Mouse (Mus musculus) hindbrain, embryonic 14.5 days (tissue): Measurements from ENCODE around the gene Usp29. TPM values are rescaled to one million over a fixed set of nuclear protein-coding genes. Genes with fewer than 3 reads are reported as not detected.
"Not testable (repeated sequence)": the region's sequence is repeated elsewhere in the genome, so short reads cannot be mapped to it uniquely, and the experiment has no call there.

Source experiments
- ATAC-seq: fragments of 200-750 bp; cut with Nextera tagmentation; 2 replicates; pipeline ENCODE4 v1.8.0; 2017; ENCODE audit warnings: moderate number of reproducible peaks, mild to moderate bottlenecking, moderate TSS enrichment, moderate library complexity; ENCODE audit not compliant: low FRiP score
- DNase-seq: peaks from one replicate; pipeline ENCODE4 v3.0.0-alpha.2; 2015; ENCODE audit warnings: low spot score
- H3K27ac ChIP-seq: fragments of 300-500 bp; sonication (generic); 2 replicates; pipeline ENCODE4 v1.5.1; 2014; ENCODE audit warnings: mild to moderate bottlenecking, moderate library complexity
- H3K27me3 ChIP-seq: fragments of 300-500 bp; sonication (generic); 2 replicates; pipeline ENCODE4 v1.6.1; 2014; ENCODE audit warnings: mild to moderate bottlenecking, low read length, mixed read lengths; ENCODE audit not compliant: control insufficient read depth, insufficient read depth
- H3K36me3 ChIP-seq: fragments of 300-500 bp; sonication (generic); replicated peaks from 2 replicates; pipeline ENCODE4 v1.6.1; 2014; ENCODE audit not compliant: control insufficient read depth, insufficient read depth
- H3K4me1 ChIP-seq: fragments of 300-500 bp; sonication (generic); replicated peaks from 2 replicates; pipeline ENCODE4 v1.6.1; 2014; ENCODE audit warnings: antibody characterized with exemption, low read length, mixed read lengths; ENCODE audit not compliant: control insufficient read depth, insufficient read depth
- H3K4me2 ChIP-seq: fragments of 300-500 bp; sonication (generic); replicated peaks from 2 replicates; pipeline ENCODE4 v1.6.1; 2014; ENCODE audit warnings: mild to moderate bottlenecking, moderate library complexity
- H3K4me3 ChIP-seq: fragments of 300-500 bp; sonication (generic); replicated peaks from 2 replicates; pipeline ENCODE4 v1.5.1; 2014; ENCODE audit warnings: mild to moderate bottlenecking, low read length
- H3K9ac ChIP-seq: fragments of 300-500 bp; sonication (generic); 2 replicates; pipeline ENCODE4 v1.6.1; 2014
- H3K9me3 ChIP-seq: fragments of 300-500 bp; sonication (generic); 2 replicates; pipeline ENCODE4 v1.6.1; 2016; ENCODE audit warnings: low read length; ENCODE audit not compliant: control insufficient read depth
- WGBS: fragments of 180-500 bp; shearing (Covaris S2); extraction: QIAGEN DNeasy Blood & Tissue Kit; methylation state at CpG from one replicate; pipeline ENCODE4 v1.1.7; 2014; 5-methylcytosine and 5-hydroxymethylcytosine counted together
- polyA plus RNA-seq: library from polyadenylated mRNA; unstranded; fragments of >200 nt; fragmentation: Nextera tagmentation; extraction: Ambion mirVana; gene quantifications from 2 replicates; pipeline ENCODE4 v1.2.1, GENCODE M21; 2014

The Usp29 gene
- polyA plus RNA-seq, 1 experiment from 2014 or later: 29.4 TPM

GRCm38 (mm10) chr7:6891206-6891605, 160.8 kb downstream of the Usp29 start:
- Histone ChIP-seq H3K9me3 (no peaks in the 10 kb centered on the region), H3K4me1 (peaks cover 22% of the 10 kb centered on the region; the same call in 1 of the 2 replicates), H3K9ac (no peak overlapping the region), H3K36me3 (no peaks in the 10 kb centered on the region), H3K4me2 (no peak overlapping the region), H3K27ac (no peak overlapping the region), H3K4me3 (no peak overlapping the region), H3K27me3 (no peaks in the 10 kb centered on the region)
- peak; percentile 54; the same call in 1 of the 2 replicates for ATAC-seq
- 54% methylated on average over 3 of the region's 3 CpGs for WGBS
- peak; percentile 32 for DNase-seq

DNA sequence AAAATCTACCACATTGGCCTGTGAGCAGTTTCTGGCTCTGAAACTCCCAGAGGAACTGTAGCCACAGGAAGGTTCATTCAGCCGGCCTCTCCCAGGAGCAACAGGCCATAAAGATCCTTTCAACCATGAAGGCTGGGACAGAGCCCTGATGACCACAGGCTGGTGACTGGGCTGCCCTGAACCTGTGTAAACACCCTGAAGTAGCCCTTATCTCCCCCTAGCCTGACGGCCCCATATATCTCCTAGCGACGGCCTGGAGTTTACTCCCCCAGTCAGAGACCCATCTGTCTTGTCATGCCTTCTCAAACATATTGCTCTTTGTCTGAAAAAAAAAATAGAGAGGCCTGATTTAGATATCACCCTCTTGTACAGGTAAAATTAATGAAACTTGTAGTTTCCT, 166.6 kb downstream of the Usp29 start:
- H3K4me3 ChIP-seq, ATAC-seq, H3K27me3 ChIP-seq, H3K9ac ChIP-seq, H3K36me3 ChIP-seq, DNase-seq, H3K9me3 ChIP-seq, H3K4me2 ChIP-seq, H3K27ac ChIP-seq: not testable (repeated sequence)
- WGBS: 31% methylated on average over 4 of the region's 4 CpGs
- H3K4me1 ChIP-seq: peaks cover 12% of the 10 kb centered on the region; the same call in 1 of the 2 replicates

GRCm38 (mm10) chr7:6900672-6901071, 170.3 kb downstream of the Usp29 start:
- 95% methylated on average over 7 of the region's 7 CpGs for WGBS
- no peak overlapping the region for H3K9ac ChIP-seq
- DNase-seq: no peak
- H3K4me1 ChIP-seq: 0 out of 2 replicates have a peak, but pooled peaks cover 2% of the 10 kb centered on the region
- no peaks in the 10 kb centered on the region for H3K27me3 ChIP-seq
- no peaks in the 10 kb centered on the region for H3K9me3 ChIP-seq
- H3K36me3 ChIP-seq: no peaks in the 10 kb centered on the region
- H3K27ac ChIP-seq: no peak overlapping the region
- H3K4me2 ChIP-seq: no peak overlapping the region
- H3K4me3 ChIP-seq: no peak overlapping the region
- ATAC-seq: no peak

DNA sequence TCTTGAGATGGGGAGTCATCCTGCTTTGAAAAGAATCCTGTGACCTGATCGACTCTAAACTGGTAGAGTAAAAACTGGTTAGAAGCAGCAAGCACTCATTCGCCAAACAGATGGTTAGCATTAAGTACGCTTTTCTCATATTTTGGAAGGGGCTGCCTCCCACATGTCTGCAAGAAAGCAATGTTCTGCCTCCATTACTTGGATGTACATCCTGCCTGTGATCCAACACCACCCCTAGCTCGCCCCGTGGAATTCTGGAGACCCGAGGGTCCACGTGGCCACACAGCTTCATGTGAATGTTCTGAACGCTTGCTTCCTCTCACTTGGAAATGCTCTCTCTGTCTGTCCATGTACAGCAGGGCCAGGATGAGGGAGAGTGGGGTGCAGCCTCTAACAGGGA, 173.1 kb downstream of the Usp29 start:
- H3K9me3 ChIP-seq: no peaks in the 10 kb centered on the region
- no peaks in the 10 kb centered on the region for H3K36me3 ChIP-seq
- ATAC-seq (no peak), DNase-seq (no peak)
- no peak overlapping the region for H3K9ac ChIP-seq
- H3K4me2 ChIP-seq: no peak overlapping the region
- H3K27me3 ChIP-seq: no peaks in the 10 kb centered on the region
- 90% methylated on average over 8 of the region's 8 CpGs for WGBS
- no peak overlapping the region for H3K27ac ChIP-seq
- H3K4me3 ChIP-seq: no peak overlapping the region
- H3K4me1 ChIP-seq: no peaks in the 10 kb centered on the region

GRCm38 (mm10) chr7:6910527-6910926, 180.1 kb downstream of the Usp29 start:
- DNase-seq: no peak
- Histone ChIP-seq H3K27me3 (no peaks in the 10 kb centered on the region), H3K36me3 (no peaks in the 10 kb centered on the region), H3K4me1 (peaks cover 22% of the 10 kb centered on the region), H3K27ac (no peak overlapping the region), H3K9ac (no peak overlapping the region), H3K4me2 (no peak overlapping the region), H3K4me3 (no peak overlapping the region), H3K9me3 (no peaks in the 10 kb centered on the region)
- WGBS: 73% methylated on average over 7 of the region's 7 CpGs
- ATAC-seq: no peak

GRCm38 (mm10) chr7:6911731-6912130, 181.4 kb downstream of the Usp29 start:
- H3K4me2 ChIP-seq: no peak overlapping the region
- DNase-seq (no peak), ATAC-seq (no peak)
- H3K4me3 ChIP-seq: no peak overlapping the region
- no peak overlapping the region for H3K27ac ChIP-seq
- H3K9me3 ChIP-seq: no peaks in the 10 kb centered on the region
- H3K9ac ChIP-seq: no peak overlapping the region
- H3K4me1 ChIP-seq: peaks cover 22% of the 10 kb centered on the region
- 72% methylated on average over 5 of the region's 5 CpGs for WGBS
- no peaks in the 10 kb centered on the region for H3K27me3 ChIP-seq
- H3K36me3 ChIP-seq: no peaks in the 10 kb centered on the region

DNA sequence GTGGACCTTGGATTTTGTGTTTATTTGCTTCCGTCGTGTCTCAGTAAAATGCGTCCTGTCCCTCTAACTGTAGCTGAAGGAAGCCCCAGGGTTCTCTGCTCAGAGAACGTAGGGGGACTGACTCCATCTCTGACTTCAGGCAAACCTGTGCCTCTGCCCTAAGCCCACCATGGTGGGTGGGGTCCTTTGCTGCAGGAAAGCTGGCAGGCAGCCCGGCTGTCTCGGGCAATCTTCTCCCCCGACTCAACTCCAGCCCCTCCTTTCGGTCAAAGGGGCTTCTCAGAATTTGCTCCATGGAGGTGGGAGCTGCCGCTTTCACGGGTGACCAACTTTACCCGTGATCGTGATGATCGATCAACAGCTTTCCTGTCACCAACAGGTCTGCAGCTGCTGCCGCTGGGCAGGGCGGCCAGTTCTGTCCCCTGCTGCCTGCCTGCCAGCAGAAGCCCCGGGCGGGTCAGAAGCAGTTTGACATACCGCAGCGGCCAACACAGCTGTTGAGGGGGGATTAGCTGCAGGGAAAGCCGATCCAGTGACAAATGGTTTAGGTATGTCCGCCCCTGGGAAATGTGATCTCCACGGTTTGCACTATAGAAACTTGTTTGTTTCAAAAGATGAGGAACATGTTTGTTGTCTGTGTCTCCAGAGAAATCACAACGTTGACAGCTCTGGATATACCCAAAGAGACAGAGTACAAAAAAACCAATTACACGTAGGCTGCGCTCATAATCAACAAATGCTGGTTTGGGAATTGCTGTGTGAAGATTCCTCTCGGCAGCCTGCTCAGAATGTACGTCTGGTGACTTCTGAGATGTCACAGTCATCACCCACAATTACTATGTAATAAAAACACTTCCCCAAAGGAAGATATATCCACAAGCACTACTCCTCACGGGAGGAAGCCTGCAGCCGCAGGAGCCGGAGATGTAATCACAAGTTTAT, 183.3 kb downstream of the Usp29 start:
- Histone ChIP-seq H3K4me3 (peak overlapping the region; percentile 23), H3K27me3 (no peaks in the 10 kb centered on the region), H3K4me1 (peaks cover 25% of the 10 kb centered on the region), H3K36me3 (no peaks in the 10 kb centered on the region), H3K4me2 (peak overlapping the region; percentile 52), H3K9ac (peak overlapping the region; percentile 48), H3K9me3 (no peaks in the 10 kb centered on the region), H3K27ac (peak overlapping the region; percentile 78)
- WGBS: 11% methylated on average over 30 of the region's 30 CpGs
- ATAC-seq (peak; percentile 59), DNase-seq (peak; percentile 55)

DNA sequence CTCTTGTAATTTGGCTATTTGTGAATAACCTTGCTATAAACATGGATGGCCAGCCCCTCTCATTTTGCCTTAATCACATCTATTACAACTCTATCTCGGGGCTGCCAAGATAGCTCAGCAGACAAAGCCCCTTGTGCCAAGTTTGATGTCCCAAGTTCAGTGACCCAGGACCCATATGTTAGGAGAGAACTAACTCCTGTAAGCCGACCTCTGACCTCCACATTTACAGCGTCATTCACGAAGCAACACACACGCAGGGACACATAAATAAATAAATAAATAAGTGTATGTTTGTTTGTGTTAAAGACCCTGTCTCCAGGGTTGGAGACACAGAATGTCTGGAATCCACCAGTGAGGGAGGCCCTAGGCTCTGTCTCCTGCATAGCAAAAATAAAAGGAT, 186.7 kb downstream of the Usp29 start:
- Histone ChIP-seq H3K4me3 (no peak overlapping the region), H3K4me1 (peaks cover 25% of the 10 kb centered on the region), H3K27me3 (no peaks in the 10 kb centered on the region), H3K9me3 (no peaks in the 10 kb centered on the region), H3K9ac (no peak overlapping the region), H3K36me3 (no peaks in the 10 kb centered on the region), H3K27ac (no peak overlapping the region), H3K4me2 (no peak overlapping the region)
- ATAC-seq: no peak
- no peak for DNase-seq
- WGBS: 63% methylated on average over 5 of the region's 5 CpGs

DNA sequence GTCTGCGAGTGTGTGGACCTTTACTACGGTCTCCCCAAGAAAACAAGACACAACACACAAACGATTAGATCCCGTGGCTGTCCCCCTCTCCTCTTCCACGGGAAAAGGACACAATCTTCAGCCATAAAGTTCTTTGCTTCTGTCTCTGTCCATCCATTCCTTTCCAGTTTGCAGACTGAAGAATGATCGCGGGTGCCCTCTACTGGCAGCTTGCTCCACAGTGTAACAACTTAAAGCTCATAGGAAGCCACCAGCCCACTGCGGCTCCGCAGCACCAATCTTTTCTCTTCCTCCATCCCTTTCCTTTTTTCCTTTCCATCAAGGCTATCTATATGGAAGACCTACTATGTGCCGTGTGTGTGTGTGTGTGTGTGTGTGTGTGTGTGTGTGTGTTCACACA, 187.9 kb downstream of the Usp29 start:
- ATAC-seq: peak; percentile 73
- Histone ChIP-seq H3K4me1 (peaks cover 17% of the 10 kb centered on the region), H3K4me2 (no peak overlapping the region), H3K9me3 (no peaks in the 10 kb centered on the region), H3K27ac (0 out of 2 replicates have a peak overlapping the region, but pooled peaks have one; percentile 45), H3K27me3 (no peaks in the 10 kb centered on the region), H3K36me3 (no peaks in the 10 kb centered on the region), H3K9ac (no peak overlapping the region), H3K4me3 (no peak overlapping the region)
- 13% methylated on average over 10 of the region's 10 CpGs for WGBS
- DNase-seq: peak; percentile 96
